Mouse (Mus musculus) brain, embryonic 14.5 days (tissue): ENCODE measurements around the gene Tsacc. TPM values are rescaled to one million over a fixed set of nuclear protein-coding genes. Genes with fewer than 3 reads are reported as not detected.

Experiments
- DNase-seq: peaks from one replicate; pipeline ENCODE4 v3.0.0-alpha.2; 2011; ENCODE audit warnings: low read depth
- CTCF ChIP-seq: fragments of 200-500 bp; IDR thresholded peaks from 2 replicates; pipeline ENCODE4 v1.5.1; 2012; ENCODE audit warnings: inconsistent platforms, mild to moderate bottlenecking, moderate library complexity, borderline replicate concordance; ENCODE audit not compliant: insufficient read depth, insufficient read length; ENCODE audit errors: extremely low read depth
- POLR2A ChIP-seq: fragments of 200-500 bp; IDR thresholded peaks from 2 replicates; pipeline ENCODE4 v1.6.1; 2012; ENCODE audit warnings: mild to moderate bottlenecking, inconsistent platforms, borderline replicate concordance; ENCODE audit not compliant: poor library complexity, insufficient read depth, insufficient read length, severe bottlenecking; ENCODE audit errors: extremely low read depth
- polyA plus RNA-seq: library from polyadenylated mRNA; depleted of rRNA; stranded (reverse); fragments of >200 nt; gene quantifications from 2 replicates; pipeline ENCODE4 v1.2.3, GENCODE M21; 2012; rRNA removed

The Tsacc gene
- polyA plus RNA-seq, 1 experiment, result 3.0 TPM

GRCm38 (mm10) chr3:88245811-88246210 is 51.0 kb downstream of the Tsacc start:
- TF ChIP-seq POLR2A, result no peak
- peak; percentile 92 for TF ChIP-seq CTCF
- DNase-seq, result peak; percentile 67

- peak; percentile 70 for DNase-seq
- TF ChIP-seq POLR2A (no peak), CTCF (peak; percentile 93)
Measured at GRCm38 (mm10) chr3:88244071-88244470, 52.7 kb downstream of the Tsacc start.

GRCm38 (mm10) chr3:88242531-88242930 is 54.3 kb downstream of the Tsacc start:
- peak; percentile 93 for TF ChIP-seq CTCF
- no peak for TF ChIP-seq POLR2A
- peak; percentile 88 for DNase-seq

GRCm38 (mm10) chr3:88241045-88241786 is 55.6 kb downstream of the Tsacc start:
- peak; percentile 90 for DNase-seq
- TF ChIP-seq POLR2A (no peak), CTCF (no peak)

GRCm38 (mm10) chr3:88239446-88239845 is 57.4 kb downstream of the Tsacc start:
- TF ChIP-seq CTCF, result no peak
- no peak for TF ChIP-seq POLR2A
- no peak for DNase-seq

- peak; percentile 94 for DNase-seq
- TF ChIP-seq CTCF, result 0 out of 2 replicates have a peak, but pooled peaks have one; percentile 2
- TF ChIP-seq POLR2A, result no peak
Measured at GRCm38 (mm10) chr3:88238866-88239391, 57.9 kb downstream of the Tsacc start.

GRCm38 (mm10) chr3:88237556-88238194 is 59.1 kb downstream of the Tsacc start:
- peak; percentile 52 for DNase-seq
- TF ChIP-seq CTCF (peak; percentile 56; the same call in 1 of the 2 replicates), POLR2A (no peak)

- TF ChIP-seq CTCF (no peak), POLR2A (no peak)
- DNase-seq, result peak; percentile 78
Measured at GRCm38 (mm10) chr3:88237161-88237555, 59.6 kb downstream of the Tsacc start.

- TF ChIP-seq CTCF, result no peak
- TF ChIP-seq POLR2A, result no peak
- peak; percentile 38 for DNase-seq
Measured at GRCm38 (mm10) chr3:88235616-88236015, 61.2 kb downstream of the Tsacc start.

- no peak for TF ChIP-seq POLR2A
- peak; percentile 69 for TF ChIP-seq CTCF
- DNase-seq, result peak; percentile 76
Measured at GRCm38 (mm10) chr3:88235216-88235615, 61.6 kb downstream of the Tsacc start.

GRCm38 (mm10) chr3:88234041-88234440 is 62.8 kb downstream of the Tsacc start:
- DNase-seq, result peak; percentile 20
- TF ChIP-seq POLR2A (no peak), CTCF (no peak)

- peak; percentile 94 for DNase-seq
- no peak for TF ChIP-seq POLR2A
- no peak for TF ChIP-seq CTCF
Measured at GRCm38 (mm10) chr3:88232851-88233649, 63.7 kb downstream of the Tsacc start.

Other genes with a start within 250 kb of the Tsacc start
- 87.8 and 101 TPM in 2 replicates for gene Naxe, start 238.5 kb downstream of the Tsacc start, polyA plus RNA-seq
- not detected in 2 replicates for gene Ttc24, start 218.7 kb downstream of the Tsacc start, polyA plus RNA-seq
- gene Iqgap3, start 215.0 kb downstream of the Tsacc start, polyA plus RNA-seq, result 10.1 and 17.2 TPM in 2 replicates
- 46.2 and 54.8 TPM in 2 replicates for gene Mef2d, start 154.6 kb downstream of the Tsacc start, polyA plus RNA-seq
- gene Rhbg, start 42.3 kb downstream of the Tsacc start, polyA plus RNA-seq, result 0.45 and 0.73 TPM in 2 replicates
- 0.11 TPM in 1 of 2 replicates, not detected in the other for gene Gm38392, start 9.8 kb downstream of the Tsacc start, polyA plus RNA-seq
- 337 and 373 TPM in 2 replicates for gene Cct3, start 117 bp upstream of the Tsacc start, polyA plus RNA-seq
- gene Glmp, start 28.0 kb upstream of the Tsacc start, polyA plus RNA-seq, result 65.4 and 74.5 TPM in 2 replicates
- gene Tmem79, start 39.1 kb upstream of the Tsacc start, polyA plus RNA-seq, result 1.7 and 1.8 TPM in 2 replicates
- gene Smg5, start 39.3 kb upstream of the Tsacc start, polyA plus RNA-seq, result 108 and 120 TPM in 2 replicates
- gene Paqr6, start 67.6 kb upstream of the Tsacc start, polyA plus RNA-seq, result 1.7 and 2.4 TPM in 2 replicates
- 0.08 and 0.28 TPM in 2 replicates for gene Bglap3, start 75.7 kb upstream of the Tsacc start, polyA plus RNA-seq
- 1.2 TPM in 1 of 2 replicates, not detected in the other for gene Bglap2, start 81.7 kb upstream of the Tsacc start, polyA plus RNA-seq
- gene Bglap, start 87.5 kb upstream of the Tsacc start, polyA plus RNA-seq, result 0.30 and 0.63 TPM in 2 replicates
- gene Pmf1, start 113.3 kb upstream of the Tsacc start, polyA plus RNA-seq, result 35.5 and 60.7 TPM in 2 replicates
- gene Slc25a44, start 128.1 kb upstream of the Tsacc start, polyA plus RNA-seq, result 39.6 and 41.6 TPM in 2 replicates
- 57.1 and 57.6 TPM in 2 replicates for gene Sema4a, start 164.2 kb upstream of the Tsacc start, polyA plus RNA-seq
- 33.2 and 39.5 TPM in 2 replicates for gene Lmna, start 213.0 kb upstream of the Tsacc start, polyA plus RNA-seq
- 93.2 and 103 TPM in 2 replicates for gene Mex3a, start 235.4 kb upstream of the Tsacc start, polyA plus RNA-seq